27 mouse cellular contexts compared by ENCODE assay signal in genomic region chr9:92490319-92490718, GRCm38 (mm10).
"Had no signal": no experiment of that assay in that cellular context is flagged by ENCODE, and none has a peak within 500 bp of the region (broad histone marks: within the 10 kb centered on the region; RNA-seq: fewer than 3 reads in every experiment).

No protein-coding gene starts in this region.

- H3K9me3 ChIP-seq: heart, embryonic 13.5 days; heart, embryonic 15.5 days; hindbrain, embryonic 13.5 days; hindbrain, embryonic 15.5 days; kidney, embryonic 15.5 days; limb, embryonic 13.5 days; limb, embryonic 15.5 days; liver, embryonic 12.5 days had no signal

- H3K36me3 ChIP-seq: heart, embryonic 13.5 days; heart, embryonic 15.5 days; hindbrain, embryonic 13.5 days; hindbrain, embryonic 15.5 days; kidney, embryonic 15.5 days; limb, embryonic 13.5 days; limb, embryonic 15.5 days; liver, embryonic 12.5 days had no signal

- DNase-seq: gastrocnemius, adult 2 months; gastrocnemius, postnatal 10 days; gastrocnemius, postnatal 25 days; heart, adult 2 months; heart, postnatal 14 days; heart, postnatal 36 days; kidney, adult 11 months; kidney, adult 2 months; kidney, adult 9 months; kidney, postnatal 14 days; kidney, postnatal 36 days; layer of hippocampus, adult 9-11 months; layer of hippocampus, postnatal 36 days; left cerebral cortex, postnatal 4 days had no signal

- H3K9ac ChIP-seq: heart, embryonic 13.5 days; heart, embryonic 15.5 days; hindbrain, embryonic 13.5 days; hindbrain, embryonic 15.5 days; kidney, embryonic 15.5 days; limb, embryonic 13.5 days; limb, embryonic 15.5 days; liver, embryonic 12.5 days; liver, embryonic 14.5 days had no signal

- H3K4me1 ChIP-seq: hindbrain, embryonic 15.5 days; kidney, embryonic 15.5 days; limb, embryonic 15.5 days; liver, embryonic 12.5 days had no signal

- H3K4me2 ChIP-seq: heart, embryonic 11.5 days; heart, embryonic 13.5 days; heart, embryonic 15.5 days; hindbrain, embryonic 13.5 days; hindbrain, embryonic 15.5 days; kidney, embryonic 15.5 days; limb, embryonic 13.5 days; limb, embryonic 15.5 days; liver, embryonic 12.5 days had no signal

- H3K27ac ChIP-seq: gastrocnemius, adult 2 months; heart, adult 2 months; heart, embryonic 13.5 days; heart, embryonic 15.5 days; hindbrain, embryonic 15.5 days; hindbrain, postnatal 0 days; kidney, embryonic 15.5 days; kidney, postnatal 0 days; limb, embryonic 13.5 days; limb, embryonic 15.5 days; liver, embryonic 12.5 days; liver, embryonic 14.5 days had no signal

- ATAC-seq: hindbrain, postnatal 0 days; intestine, embryonic 16.5 days; liver, embryonic 12.5 days had no signal

- H3K4me3 ChIP-seq: gastrocnemius, adult 2 months; heart, adult 2 months; heart, embryonic 13.5 days; heart, embryonic 15.5 days; hindbrain, embryonic 13.5 days; hindbrain, embryonic 15.5 days; kidney, embryonic 15.5 days; limb, embryonic 13.5 days; limb, embryonic 15.5 days; liver, embryonic 12.5 days had no signal

- H3K27me3 ChIP-seq: heart, embryonic 13.5 days; heart, embryonic 15.5 days; hindbrain, embryonic 13.5 days; hindbrain, embryonic 15.5 days; kidney, embryonic 15.5 days; limb, embryonic 13.5 days; limb, embryonic 15.5 days; liver, embryonic 12.5 days had no signal
